Mouse (Mus musculus): ENCODE measurements around the gene Sarnp. TPM values are rescaled to one million over a fixed set of nuclear protein-coding genes. Genes with fewer than 3 reads are reported as not detected.

Gene Sarnp
- polyA plus RNA-seq, 1 experiment, result 7.1 TPM

GRCm38 (mm10) chr10:128896807-128897206 lies 79.7 kb downstream of the Sarnp start:
- no peak for TF ChIP-seq GATA1 (IDR thresholded peaks at IDR 0.05; ENCODE audit: low read length)

GRCm38 (mm10) chr10:128897501-128897900 lies 80.4 kb downstream of the Sarnp start:
- TF ChIP-seq GATA1 (IDR thresholded peaks at IDR 0.05; ENCODE audit: low read length), result no peak

- TF ChIP-seq GATA1 (IDR thresholded peaks at IDR 0.05; ENCODE audit: low read length), result no peak
These were observed 82.8 kb downstream of the Sarnp start for GRCm38 (mm10) chr10:128899759-128900490.

GRCm38 (mm10) chr10:128900698-128901097 lies 83.6 kb downstream of the Sarnp start, which contains the start of gene Cd63:
Gene Cd63, plus strand, starts transcription at chr10:128900989.
- no peak for TF ChIP-seq GATA1 (IDR thresholded peaks at IDR 0.05; ENCODE audit: low read length)

- no peak for TF ChIP-seq GATA1 (IDR thresholded peaks at IDR 0.05; ENCODE audit: low read length)
These were observed 84.3 kb downstream of the Sarnp start for GRCm38 (mm10) chr10:128901409-128901808.

- TF ChIP-seq GATA1 (IDR thresholded peaks at IDR 0.05; ENCODE audit: low read length), result no peak
These were observed 85.4 kb downstream of the Sarnp start for GRCm38 (mm10) chr10:128902409-128902988.

- no peak for TF ChIP-seq GATA1 (IDR thresholded peaks at IDR 0.05; ENCODE audit: low read length)
These were observed 87.7 kb downstream of the Sarnp start for GRCm38 (mm10) chr10:128904812-128905211.

GRCm38 (mm10) chr10:128908778-128909448 lies 91.8 kb downstream of the Sarnp start:
- TF ChIP-seq GATA1 (IDR thresholded peaks at IDR 0.05; ENCODE audit: low read length), result no peak

- no peak for TF ChIP-seq GATA1 (IDR thresholded peaks at IDR 0.05; ENCODE audit: low read length)
These were observed 92.5 kb downstream of the Sarnp start for GRCm38 (mm10) chr10:128909567-128910028.

- TF ChIP-seq GATA1 (IDR thresholded peaks at IDR 0.05; ENCODE audit: low read length), result no peak
These were observed 93.1 kb downstream of the Sarnp start for GRCm38 (mm10) chr10:128910066-128910841.

- TF ChIP-seq GATA1 (IDR thresholded peaks at IDR 0.05; ENCODE audit: low read length), result no peak
These were observed 94.3 kb downstream of the Sarnp start for GRCm38 (mm10) chr10:128911430-128911829.

- TF ChIP-seq GATA1 (IDR thresholded peaks at IDR 0.05; ENCODE audit: low read length), result no peak
These were observed 95.1 kb downstream of the Sarnp start for GRCm38 (mm10) chr10:128912268-128912667.

- no peak for TF ChIP-seq GATA1 (IDR thresholded peaks at IDR 0.05; ENCODE audit: low read length)
These were observed 95.7 kb downstream of the Sarnp start for GRCm38 (mm10) chr10:128912791-128913190.

GRCm38 (mm10) chr10:128913219-128913618 lies 96.1 kb downstream of the Sarnp start:
- TF ChIP-seq GATA1 (IDR thresholded peaks at IDR 0.05; ENCODE audit: low read length), result no peak

- TF ChIP-seq GATA1 (IDR thresholded peaks at IDR 0.05; ENCODE audit: low read length), result no peak
These were observed 96.6 kb downstream of the Sarnp start for GRCm38 (mm10) chr10:128913696-128914095.

GRCm38 (mm10) chr10:128915550-128915949 lies 98.4 kb downstream of the Sarnp start:
- no peak for TF ChIP-seq GATA1 (IDR thresholded peaks at IDR 0.05; ENCODE audit: low read length)
